16 mouse cellular contexts compared by ENCODE assay signal in the genomic region with DNA sequence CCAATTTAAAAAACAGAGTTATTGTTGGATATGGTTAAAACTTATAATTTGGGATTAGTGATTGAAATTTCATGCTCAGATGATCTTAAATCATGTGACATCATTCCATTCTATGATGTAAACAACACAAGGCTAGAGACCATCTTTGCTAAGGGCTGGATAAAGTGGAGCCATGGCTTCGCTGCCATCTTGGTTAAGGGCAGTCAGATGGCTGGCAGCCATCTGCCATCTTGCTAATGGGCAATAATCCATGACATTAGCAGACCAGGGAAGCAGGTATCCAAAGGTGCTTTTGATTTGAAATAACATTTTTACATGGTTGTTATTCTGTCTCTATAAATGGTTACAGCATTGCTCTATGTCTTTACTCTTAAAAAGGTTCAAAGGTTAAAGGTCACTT. TPM values are rescaled to one million over a fixed set of nuclear protein-coding genes. Genes with fewer than 3 reads are reported as not detected.
DNase-seq lines count a peak whose midpoint lies in the region.
"Had no signal": no experiment of that assay in that cellular context is flagged by ENCODE, and none has a peak within 500 bp of the region (broad histone marks: within the 10 kb centered on the region; RNA-seq: fewer than 3 reads in every experiment).

No protein-coding gene starts in this region.

- DNase-seq in cerebellum, postnatal 10 days = peak; percentile 57
- no peak for DNase-seq in cerebellum, adult 11 months
- peak; percentile 38 for DNase-seq in left cerebral cortex, postnatal 4 days
- DNase-seq in left cerebral cortex, postnatal 25 days (ENCODE audit: low spot score in 2 of 2) = no peak
- DNase-seq: adrenal gland, adult 2 months; adrenal gland, adult 8-10 months; adrenal gland, postnatal 10 days; adrenal gland, postnatal 14 days; adrenal gland, postnatal 25 days; adrenal gland, postnatal 36 days; B cell, adult 2 months; cerebellum, adult 11-12 months; cerebellum, adult 18-20 months; cerebellum, adult 2 months had no signal

- intact Hi-C loops in left cerebral cortex, postnatal 4 days (cut with DNase I) = no loop called here
- intact Hi-C loops in left cerebral cortex, postnatal 25 days (cut with DNase I) = no loop called here

RNA-seq across cellular contexts. Expression of gene Cntn1, which starts 16.9 kb away (rescaled TPM):
- total RNA-seq in left cerebral cortex, postnatal 4 days (2021) = 100 to 1,000 TPM; 285 to 319 TPM
- 100 to 1,000 TPM; 297 to 317 TPM for total RNA-seq in left cerebral cortex, postnatal 25 days (2021)
- total RNA-seq: CH12.LX, MEL had no signal

Comparison
In these comparisons a context has a peak if more than half of its experiments do, and no peak if none do; other contexts are left out.
1. DNase-seq: peak in cerebellum, postnatal 10 days (2 of 2) and left cerebral cortex, postnatal 4 days (single experiment); none in cerebellum, adult 11 months (single experiment) and left cerebral cortex, postnatal 25 days (0 of 2).